Mouse (Mus musculus): ENCODE measurements around the gene Triap1.
"Not testable (repeated sequence)": the region's sequence is repeated elsewhere in the genome, so short reads cannot be mapped to it uniquely, and the experiment has no call there.

Triap1 gene

DNA sequence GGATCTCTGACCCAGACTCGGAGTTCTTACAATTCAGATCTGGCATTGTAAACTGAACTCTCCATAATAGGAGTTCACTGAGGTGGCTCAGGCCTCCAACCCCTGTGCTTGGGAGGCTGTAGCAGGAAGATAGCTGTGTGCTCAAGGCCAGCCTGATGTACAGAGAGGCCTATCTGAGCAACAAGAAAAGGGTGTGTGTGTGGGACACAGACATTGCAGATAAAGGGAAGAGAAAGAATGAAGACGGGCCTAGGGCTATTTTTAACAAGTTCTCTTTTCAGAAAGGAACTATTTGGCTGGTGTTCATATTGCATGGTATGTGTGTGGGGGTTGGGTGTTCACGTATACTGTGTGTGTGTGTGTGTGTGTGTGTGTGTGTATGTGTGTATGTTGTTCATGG is 7.4 kb upstream of the Triap1 start:
- no peak for DNase-seq (ENCODE audit: low spot score)

DNA sequence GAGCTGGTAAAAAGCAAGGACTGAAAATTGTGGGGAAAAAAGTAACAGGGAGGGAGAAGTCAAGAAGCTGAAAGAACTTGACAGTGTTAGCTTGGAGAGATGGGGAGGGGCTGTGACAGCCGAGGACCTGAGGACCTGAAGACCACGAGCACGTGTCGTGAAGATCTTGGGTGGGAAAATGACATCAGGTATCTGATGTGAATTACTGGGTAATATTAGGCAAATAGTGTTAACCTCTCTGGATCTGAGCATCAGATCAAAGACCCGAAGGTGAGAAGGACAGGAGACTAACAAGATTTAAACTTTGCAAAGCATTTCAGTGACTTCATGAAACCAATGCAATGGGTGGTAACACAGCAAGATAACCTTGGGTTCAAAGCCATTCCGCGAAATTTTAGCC is 1.0 kb upstream of the Triap1 start:
- DNase-seq (ENCODE audit: low spot score) = no peak

DNA sequence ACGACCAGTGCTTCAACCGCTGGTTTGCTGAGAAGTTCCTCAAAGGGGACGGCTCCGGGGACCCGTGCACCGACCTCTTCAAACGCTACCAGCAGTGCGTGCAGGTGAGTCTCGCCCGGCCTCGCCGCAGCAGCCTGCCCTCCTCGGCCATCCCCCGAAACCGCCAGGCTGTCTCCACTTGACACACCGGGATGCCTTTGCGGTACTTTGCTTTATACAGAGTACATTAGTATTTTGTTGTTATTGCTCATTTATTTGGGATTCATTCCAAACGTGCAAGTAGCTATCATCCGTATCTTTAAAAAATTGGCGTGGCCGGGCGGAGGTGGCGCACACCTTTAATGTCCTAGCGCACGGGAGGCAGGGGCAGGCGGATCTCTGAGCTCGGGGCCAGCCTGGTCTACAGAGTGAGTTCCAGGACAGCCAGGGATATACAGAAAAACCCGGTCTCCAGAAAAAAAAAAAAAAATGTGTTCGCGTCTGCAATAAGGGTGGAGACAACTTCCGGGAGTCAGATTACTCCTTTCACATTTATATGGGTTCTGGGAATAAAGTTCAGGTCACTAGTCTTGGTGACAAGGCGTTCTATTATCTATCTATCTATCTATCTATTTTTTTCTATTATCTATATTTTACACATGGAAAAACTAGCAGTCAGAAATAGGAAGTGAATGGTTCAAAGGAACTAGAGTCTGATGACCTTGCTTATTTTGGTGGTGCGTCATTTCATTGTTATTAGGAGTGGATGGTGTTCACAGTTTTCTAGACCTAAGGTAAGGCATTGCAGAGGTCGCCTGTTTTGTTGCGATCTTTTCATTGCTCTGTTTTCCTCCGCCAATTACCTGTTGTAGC is 515 bp downstream of the Triap1 start:
- DNase-seq (ENCODE audit: low spot score) = no peak

DNA sequence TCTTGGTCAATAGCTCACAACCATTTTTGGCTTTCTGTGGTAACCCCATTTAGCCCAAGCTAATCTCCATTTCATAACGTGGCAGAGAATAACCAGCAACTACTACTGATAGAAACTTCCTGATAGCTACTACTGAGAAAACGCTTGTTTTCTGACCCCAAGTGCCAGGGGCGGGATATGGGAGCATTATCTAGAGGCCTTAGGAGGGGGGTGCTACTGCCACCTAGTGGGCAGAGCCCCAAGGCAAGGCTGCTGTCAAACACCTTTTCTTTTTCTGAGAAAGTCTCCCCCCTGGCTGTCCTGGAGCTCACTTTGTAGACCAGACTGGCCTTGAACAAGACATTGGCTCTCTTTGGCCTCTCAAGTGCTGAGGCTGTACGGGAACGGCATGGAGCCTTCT is 6.5 kb downstream of the Triap1 start:
- DNase-seq (ENCODE audit: low spot score) = peak; percentile 80

DNA sequence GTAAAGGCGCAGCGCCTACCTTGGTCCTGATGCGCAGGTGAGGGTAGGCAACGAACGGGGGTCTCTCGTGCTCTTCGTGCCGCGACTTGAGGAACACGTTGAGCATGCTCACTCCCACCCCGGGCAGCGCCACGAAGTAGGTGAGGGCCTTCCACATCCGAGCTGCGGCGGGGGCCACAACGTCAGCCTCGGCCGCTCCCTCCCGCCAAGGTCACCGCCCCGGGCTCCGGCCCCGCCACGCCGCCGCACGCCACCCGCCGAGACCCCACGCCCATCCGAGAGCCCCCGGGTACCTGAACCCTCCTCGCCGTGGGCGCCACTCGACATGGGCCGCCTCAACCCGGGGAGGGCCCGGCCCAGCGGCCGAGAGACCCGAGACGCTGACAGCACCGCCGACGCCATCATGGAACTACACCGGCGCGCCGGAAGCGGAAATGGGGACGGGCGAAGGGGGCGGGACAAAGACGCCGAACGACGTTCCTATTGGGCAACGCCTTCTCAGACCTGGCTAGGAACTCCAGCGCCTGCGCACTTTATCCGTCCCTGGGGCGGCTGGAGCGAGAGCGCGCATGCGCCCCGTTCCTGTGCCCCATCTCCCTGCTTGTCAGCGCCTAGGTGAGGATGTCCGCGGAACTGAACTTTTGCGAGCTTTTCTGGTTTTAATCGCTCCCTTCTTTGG is 7.7 kb downstream of the Triap1 start, which contains the start of gene Cox6a1:
Gene Cox6a1, minus strand, starts transcription at position 436 of the 679 bp plus-strand sequence.
- peak; percentile 97 for DNase-seq (ENCODE audit: low spot score)

DNA sequence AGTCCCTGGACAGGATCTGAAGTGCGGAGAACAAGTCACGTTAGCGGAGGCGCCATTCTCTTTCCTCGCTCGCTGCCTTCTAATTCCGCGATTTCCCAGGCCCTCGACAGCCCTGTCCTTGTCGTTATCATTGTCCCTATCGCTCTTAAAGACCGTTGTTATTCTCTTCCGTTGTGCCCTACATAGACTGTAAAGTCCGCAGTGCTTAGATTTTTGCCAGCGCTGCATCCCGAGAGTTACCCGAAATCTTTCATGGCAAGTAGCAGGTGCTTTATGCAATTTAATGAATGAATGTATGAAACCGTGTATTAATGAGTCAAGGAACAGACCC is 8.2 kb downstream of the Triap1 start:
- no peak for DNase-seq (ENCODE audit: low spot score)

DNA sequence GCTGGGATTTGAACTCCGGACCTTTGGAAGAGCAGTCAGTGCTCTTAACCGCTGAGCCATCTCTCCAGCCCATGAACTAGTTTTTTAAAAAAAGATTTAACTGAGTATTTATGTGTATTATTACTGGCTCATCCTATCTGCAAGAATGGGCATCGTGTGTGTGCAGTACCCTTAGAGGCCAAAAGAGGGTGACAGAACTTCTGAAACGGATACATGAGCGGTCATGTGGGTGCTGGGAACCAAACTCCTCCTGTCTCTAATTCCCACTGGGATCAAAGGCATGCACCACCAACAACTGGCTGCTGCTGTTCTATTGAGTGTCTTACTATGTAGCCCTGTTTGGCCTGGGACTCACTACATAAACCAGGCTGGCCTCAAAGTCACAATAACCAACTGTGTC is 10.3 kb downstream of the Triap1 start:
- no peak for DNase-seq (ENCODE audit: low spot score)

DNA sequence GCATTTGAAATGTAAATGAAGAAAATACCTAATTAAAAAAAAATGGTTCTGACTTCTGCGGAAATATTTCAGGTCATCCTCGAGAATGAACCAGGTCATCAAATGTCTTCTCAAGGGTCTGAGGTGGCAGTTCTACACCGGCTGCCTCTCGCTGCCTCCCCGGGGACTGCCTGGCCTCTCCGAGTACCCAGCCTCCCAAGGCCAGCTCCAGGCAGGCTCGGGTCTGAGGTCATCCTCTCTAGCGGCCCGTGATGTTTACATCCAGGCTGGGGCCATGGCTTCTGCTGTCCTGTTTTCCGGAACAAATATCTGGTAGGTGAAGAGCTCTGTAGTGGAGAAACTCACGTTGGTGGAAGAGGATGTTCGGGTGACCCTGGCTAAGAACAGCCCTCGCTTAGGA is 14.0 kb downstream of the Triap1 start:
- no peak for DNase-seq (ENCODE audit: low spot score)

DNA sequence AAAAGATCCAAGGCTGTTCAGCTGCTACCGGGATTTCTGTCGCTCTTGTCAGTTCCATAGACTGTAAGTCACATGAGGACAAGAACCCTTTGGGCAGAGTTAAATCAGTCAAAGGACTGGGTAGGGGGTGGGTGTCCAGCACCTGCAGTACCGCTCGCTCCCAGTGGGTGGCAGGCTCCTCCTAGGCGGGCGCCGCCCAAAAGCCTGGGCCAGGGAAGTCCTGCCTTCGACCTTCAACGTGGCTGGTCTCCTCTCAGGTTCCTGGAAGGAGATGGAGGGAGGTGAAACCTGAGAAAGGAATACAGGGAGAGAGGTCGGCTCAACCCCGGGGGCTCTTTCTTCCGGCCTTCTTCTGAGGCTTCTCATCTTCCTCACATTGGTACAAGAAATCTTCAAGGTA is 17.8 kb downstream of the Triap1 start:
- peak; percentile 73 for DNase-seq (ENCODE audit: low spot score)

DNA sequence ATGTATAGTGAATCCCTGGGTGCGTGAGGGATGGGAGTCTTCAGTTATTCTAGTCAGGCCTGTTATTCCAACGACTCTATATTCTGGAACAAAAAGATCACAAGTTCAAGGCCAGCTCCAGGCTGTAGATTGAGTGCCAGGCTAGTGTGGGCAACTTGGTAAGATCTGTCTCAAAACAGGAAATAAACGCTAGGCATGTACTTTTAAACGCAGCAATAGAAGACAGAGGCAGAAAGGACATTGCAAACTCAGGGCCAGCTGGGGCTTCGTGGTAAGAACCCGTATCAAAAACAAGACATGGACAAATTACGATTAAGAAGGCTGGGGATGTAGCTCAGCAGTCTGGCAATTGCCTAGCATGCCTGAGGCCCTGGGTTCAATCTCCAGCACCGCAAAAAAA is 18.4 kb downstream of the Triap1 start:
- no peak for DNase-seq (ENCODE audit: low spot score)

DNA sequence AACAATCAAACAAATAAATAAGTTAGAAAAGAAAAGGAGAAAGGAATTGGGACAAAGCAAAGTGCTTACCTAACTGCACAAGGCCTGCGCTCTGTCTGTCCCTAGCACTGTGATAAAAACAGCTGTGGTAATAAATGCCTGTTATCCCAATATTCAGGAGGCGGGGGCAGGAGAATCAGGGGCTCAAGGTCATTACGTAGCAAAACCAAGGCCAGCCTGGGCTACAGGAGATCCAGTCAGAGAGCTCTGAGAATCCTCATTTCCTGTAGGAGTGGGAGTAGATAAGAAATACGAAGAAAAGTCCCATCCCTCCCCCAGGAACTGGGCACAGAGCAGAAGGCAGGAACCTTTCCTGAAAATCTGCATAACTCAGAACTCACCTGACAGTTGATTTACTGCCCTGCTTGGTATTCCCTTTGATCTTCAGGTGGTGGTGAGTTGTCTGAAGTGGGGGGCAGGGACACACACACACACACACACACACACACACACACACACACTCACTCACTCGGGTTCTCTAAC is 18.9 kb downstream of the Triap1 start:
- no peak for DNase-seq (ENCODE audit: low spot score)

DNA sequence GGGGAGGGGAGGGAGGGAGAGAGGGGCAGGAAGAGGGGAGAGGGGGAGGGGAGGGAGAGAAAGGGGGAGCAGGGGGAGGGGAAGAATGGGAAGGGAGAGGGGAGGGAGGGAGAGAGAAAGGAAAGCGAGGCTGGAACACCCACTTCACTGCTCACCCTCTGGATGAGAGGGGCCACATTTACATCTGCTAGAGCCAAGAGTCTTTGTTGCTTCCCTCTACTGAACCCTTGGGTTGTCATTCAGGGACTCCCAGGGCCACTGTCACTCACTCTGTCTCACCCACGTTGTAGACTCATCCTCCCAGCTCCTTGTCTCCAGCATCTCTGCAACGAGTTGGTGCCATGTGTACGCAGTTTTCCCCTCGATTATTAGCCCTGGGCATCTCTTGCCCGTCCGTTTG is 21.2 kb downstream of the Triap1 start:
- DNase-seq (ENCODE audit: low spot score) = no peak

DNA sequence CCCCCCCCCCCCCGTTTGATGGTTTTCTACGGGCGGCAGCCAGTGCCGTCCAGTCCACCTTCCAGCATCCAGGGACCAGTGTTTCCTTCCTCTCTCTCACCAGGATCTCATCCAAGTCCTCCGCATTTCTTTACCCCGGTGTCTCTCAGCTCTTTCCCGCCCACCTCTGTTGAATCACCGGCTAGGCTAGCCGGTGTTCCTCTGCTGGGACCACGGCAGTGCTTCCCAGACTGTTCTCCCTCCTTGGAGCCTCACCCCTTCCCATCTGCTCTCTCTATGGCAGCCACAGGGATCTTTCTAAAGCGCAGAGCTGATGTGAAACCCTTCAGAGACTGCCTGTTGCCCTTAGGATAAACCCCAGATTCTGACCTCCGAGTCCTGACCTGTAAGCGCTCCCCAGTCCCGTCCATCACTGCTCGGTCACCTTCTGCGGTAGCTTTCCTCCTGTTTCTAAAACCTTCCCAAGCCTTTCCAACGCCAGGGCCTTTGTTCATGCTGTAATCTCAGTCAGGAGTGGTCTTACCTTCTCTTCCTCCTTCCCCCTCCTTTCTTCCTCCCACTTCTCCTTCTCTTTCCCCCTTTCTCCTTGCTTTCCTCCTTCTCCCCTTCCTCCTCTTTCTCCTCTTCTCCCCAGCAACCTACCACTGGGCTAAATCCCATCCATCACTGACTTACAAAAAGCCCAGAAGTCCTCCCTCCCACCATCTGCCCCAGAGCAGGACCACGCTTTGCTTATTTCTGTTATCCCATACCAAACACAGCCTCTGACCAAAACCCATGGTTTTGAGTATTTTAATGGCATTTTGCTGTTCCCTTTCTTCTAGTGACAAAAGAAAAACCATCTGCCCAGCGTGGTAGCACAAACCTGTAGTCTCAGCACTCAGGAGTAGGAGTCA is 22.0 kb downstream of the Triap1 start:
- no peak for DNase-seq (ENCODE audit: low spot score)

DNA sequence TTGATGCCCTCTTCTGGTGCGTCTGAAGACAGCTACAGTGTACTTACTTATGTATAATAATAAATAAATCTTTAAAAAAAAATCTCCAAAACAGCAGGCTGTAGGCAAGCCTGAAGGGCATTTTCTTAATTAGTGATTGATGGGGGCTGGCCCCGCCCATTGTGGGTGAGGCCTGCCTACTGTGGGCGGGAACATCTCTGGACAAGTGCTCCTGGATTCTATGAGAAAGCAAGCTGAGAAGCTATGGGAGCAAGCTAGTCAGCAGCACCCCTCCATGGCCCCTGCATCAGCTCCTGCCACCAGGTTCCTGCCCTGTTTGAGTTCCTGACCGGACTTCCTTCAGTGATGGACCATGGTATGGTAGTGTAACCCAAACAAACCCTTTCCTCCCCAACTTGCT is 23.8 kb downstream of the Triap1 start:
- DNase-seq (ENCODE audit: low spot score) = no peak

DNA sequence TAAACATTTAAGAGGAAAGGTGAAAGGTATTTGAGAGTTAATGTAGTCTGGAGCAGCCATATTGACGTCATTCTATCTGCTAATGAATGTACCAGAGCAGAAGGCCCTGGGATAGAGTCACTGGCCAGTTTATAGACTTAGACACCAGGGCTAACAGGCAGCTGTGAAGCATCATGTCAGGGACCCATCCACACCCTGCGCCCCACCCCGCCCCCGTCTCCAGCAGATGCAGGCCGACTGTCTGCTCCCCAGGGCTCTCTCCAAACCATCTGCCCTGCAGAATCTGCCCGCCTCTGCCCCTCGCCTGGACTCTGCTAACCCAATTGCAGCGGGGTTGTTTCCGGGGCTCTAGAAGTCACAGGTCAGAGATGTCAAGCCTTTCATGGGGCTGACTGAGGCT is 30.7 kb downstream of the Triap1 start:
- DNase-seq (ENCODE audit: low spot score) = no peak

DNA sequence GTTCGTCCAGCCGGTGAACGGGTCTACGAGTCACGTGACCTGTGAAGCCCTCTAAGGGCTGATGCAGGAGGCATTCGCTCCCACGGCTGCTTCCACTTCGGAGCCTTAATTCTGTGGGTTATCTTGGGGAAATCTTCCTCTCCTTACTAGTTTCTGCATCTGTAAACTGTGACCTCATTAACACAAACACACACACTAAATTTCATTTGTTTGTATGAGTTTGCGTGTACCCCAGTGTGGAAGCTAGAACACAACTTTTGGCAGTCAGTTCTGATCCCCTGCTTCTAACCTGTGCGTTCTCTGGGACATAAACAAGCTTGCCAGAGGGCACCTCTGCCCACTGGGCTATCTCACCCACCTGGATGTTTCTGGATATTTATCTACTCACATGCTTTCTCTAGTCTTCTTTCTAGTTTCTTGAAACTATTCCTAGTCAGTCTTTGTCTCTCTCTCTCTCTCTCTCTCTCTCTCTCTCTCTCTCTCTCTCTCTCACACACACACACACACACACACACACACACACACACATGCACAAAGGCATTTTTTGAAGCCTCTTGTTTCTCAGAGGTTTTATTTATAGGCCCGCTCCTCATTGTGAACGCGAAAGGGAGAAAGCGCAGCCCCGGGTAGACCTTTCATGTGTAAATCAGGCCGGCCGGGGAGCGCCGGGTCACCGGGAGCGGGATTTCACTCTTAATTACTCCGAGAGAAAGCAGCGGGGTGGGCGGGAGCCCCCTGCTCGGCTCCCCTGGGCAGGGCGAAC is 32.6 kb downstream of the Triap1 start:
- DNase-seq (ENCODE audit: low spot score) = peak; percentile 45

DNA sequence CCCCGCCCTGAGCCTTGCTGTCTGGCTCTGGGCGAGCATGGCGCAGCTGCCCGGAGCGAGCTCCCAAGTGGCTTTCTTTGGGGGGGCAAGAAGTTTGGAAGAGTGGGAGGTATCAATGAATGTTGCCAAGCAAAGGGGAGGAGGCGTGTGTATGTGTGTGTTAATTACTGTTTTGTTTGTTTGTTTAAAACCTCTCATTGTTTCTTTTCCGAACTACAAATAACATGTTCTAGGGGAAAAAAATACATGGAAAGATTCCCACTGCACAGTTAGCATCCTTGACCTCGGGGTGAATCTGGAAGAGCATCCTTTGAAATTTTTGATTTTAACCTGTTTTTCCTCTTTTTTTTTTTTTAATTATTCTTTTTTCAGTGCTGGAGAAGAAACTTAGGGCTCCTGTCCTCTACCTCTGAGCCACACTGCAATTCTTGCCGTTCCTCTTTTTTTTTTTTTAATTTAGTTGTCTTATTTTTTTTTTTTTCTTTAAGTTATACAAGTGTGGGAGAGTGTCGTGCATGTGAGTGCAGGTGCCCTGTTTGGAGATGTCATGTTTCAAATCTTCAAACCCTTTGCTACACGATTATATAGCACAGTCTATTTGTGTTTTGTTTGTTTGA is 33.3 kb downstream of the Triap1 start:
- no peak for DNase-seq (ENCODE audit: low spot score)

DNA sequence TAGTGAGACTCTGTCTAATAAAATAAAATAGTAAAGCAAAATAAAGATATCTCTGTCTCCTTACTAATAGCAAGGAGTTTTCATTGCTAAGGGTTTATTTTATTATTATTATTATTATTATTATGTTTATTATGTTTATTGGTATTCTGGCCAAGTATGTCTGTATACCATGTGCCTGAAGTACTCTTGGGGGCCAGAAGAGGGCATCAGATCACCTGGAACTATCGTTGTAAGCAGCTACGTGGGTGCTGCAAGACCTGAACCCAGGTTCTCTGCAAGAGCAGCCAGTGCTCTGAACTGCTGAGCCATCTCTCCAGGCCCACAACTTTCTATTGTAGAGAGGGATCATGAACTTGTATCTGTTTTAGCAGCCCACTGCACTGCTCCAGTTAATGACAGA is 34.4 kb downstream of the Triap1 start:
- DNase-seq (ENCODE audit: low spot score) = no peak

DNA sequence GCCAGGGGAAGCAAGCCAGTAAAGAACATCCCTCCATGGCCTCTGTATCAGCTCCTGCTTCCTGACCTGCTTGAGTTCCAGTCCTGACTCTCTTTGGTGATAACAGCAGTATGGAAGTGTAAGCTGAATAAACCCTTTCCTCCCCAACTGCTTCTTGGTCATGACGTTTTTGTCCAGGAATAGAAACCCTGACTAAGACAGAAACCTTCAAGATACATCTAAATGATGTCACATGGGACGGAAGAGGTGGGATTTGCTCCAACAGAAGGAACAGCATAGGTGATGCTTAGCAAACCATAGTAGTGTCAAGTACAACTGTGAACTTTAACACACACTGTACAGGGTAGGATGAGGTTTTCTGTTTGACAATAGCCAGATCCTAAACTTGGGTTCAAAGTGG is 37.9 kb downstream of the Triap1 start:
- not testable (repeated sequence) for DNase-seq (ENCODE audit: low spot score)

DNA sequence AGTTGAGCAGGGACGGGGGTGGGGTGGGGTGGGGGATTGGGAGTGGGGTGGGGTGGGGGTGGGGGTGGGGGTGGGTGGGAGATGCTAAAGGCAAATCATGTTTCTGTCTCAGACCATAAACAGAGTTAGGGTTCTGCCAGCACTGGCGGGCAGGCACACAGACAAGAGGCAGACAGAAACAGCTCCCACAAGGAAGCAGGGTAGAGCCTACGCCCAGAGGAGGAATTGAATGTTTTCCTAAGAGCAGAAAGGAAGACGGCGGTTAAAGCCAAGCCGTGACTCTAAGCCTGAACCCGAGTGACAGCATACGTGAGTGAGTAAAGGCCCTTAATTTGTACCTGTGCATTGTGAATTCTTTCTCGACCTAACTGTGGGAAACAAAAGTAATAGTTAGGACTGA is 50.9 kb downstream of the Triap1 start:
- no peak for DNase-seq (ENCODE audit: low spot score)

DNA sequence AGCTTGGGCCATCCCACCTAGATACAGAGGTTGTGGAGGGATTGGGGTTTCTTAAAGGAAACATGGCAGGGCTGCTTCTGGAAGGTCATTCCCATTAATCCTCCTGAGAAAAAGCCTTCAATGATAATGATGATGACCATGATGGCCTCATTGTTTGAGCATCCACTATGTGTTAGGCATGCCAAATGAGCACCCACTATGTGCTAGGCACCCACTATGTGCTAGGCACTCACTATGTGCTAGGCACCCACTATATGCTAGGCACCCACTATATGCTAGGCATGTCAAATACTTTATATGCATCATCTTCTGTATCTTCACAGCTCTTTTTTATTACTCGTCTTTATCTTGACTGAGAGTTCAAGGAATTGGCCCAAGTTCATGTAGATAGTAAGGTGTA is 51.9 kb downstream of the Triap1 start:
- DNase-seq (ENCODE audit: low spot score) = no peak
